Mouse (Mus musculus): Measurements from ENCODE around the gene Has1.
"Not testable (repeated sequence)": the region's sequence is repeated elsewhere in the genome, so short reads cannot be mapped to it uniquely, and the experiment has no call there.

Has1 gene

DNA sequence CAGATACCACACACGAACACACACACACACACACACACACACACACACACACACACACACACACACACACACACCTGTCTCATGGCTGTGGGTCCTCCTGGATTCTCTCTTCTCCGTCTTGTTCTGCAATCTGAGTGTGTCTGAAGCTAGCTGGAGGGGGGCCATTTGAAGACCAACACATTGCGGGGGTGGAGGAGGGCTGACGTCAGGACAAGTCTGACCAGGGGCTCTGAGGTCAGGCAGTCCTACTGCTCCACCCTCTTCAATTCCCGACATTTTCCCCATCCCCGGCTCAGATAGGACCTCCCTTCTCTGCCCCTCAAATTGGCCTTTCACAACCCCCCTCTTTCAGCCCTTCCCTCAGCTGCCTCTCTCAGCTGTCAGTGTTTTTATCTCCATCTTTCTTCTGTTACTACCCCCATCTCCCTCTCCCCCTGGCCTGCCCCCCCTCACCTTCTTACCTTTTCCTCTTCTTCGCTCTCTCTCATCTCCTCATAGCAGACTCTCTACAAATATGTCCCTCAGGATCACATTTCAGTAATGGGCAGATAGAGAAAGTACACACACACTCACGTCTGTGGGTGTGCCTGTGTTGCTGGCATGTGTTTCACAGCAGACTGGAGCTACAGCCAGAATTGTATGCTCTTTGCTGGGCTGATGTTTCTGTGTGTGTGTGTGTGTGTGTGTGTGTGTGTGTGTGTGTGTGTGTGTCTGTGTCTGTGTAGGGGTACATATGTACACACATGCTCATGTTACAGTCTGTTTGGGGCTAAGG is at the start of gene Has1:
Has1 (minus strand) TSS at position 142 of the 775 bp plus-strand sequence.
- DNase-seq: no peak

DNA sequence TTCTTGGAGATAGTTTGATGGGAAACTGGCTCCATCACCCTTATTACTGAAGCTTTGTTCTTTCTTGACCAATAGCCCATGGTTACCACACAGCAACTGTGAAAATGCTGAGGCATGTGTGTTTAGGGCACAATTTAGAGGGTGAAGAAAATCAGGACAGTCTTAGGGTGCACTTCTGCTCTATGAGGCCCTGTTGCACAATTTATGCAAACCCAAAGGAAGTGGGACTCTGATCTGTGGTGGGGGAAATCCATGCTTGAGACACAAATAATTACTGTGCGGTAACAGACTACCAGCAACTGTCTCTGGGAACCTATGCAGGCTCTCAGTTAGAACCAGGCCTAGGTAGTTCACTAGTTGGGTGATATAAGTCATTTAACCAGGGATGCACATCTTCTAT is 45.8 kb upstream of the Has1 start:
- DNase-seq: peak; percentile 91

DNA sequence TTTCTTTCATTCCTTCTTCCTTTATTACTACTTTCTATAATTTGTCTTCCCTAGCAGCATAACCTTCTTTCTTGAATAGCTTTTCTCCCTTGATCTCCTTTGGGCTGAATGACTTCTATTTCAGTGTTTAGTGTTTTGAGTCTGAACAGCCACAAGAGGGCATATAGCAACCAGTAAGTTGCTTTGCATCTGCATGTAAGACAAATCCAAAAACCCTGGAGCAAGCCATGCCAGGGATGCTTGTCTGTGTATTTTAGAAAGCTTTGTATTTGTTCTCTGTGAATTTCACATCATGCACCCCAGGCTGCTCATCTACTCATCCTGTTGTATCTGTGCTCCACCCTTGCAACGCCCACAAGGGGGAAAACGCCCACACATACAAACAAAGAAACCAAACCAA is 44.3 kb upstream of the Has1 start:
- no peak for DNase-seq

DNA sequence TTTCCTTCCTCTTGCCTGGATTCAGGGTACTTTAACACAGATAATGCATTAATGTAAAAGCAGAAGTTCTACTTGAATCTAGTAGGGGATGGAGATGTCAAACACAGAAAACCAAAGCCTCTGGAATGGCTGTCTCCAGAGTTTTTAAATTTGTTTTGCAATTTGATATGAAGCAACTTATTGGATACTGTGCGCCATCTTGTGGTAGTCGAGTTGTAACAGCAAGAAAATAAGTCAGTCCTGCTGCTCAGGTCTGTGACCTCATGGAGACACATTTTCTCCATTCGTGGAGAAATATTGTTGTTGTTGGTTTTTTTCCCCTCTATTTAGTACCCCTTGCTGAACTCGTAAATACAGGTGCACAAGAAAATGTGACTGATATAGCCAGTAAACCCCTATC is 41.0 kb upstream of the Has1 start:
- DNase-seq: no peak

DNA sequence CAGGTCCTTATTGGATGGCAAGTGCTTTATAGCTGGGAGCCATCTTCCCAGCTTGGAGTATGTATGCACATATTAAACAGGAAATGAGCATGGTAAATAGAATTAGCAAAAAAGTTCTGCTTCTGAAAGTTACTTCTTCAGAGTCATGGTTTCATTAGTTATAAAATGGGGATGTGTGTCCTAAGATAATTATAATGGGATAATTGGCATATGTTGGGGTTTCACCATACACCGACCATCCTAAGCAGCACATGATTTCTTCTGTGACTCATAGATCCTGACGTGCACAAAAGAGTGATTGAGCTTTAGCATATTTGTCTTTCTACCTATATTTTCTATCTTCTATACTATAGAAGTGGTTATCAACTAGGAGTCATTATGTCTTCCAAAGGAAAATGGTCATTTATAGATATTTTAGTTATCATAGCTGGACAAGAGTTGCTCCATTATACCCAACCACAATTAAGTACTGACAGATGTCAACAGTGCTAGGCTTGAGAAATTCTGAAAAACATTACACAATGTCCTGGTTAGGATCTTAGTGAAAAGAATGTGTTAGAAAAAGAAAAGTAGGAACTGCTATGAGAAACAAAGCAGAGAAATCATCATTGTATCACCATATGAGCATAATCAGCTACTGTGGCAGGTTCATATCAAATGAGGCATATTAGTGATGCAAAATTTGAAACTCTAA is 34.9 kb upstream of the Has1 start:
- DNase-seq: peak; percentile 15

DNA sequence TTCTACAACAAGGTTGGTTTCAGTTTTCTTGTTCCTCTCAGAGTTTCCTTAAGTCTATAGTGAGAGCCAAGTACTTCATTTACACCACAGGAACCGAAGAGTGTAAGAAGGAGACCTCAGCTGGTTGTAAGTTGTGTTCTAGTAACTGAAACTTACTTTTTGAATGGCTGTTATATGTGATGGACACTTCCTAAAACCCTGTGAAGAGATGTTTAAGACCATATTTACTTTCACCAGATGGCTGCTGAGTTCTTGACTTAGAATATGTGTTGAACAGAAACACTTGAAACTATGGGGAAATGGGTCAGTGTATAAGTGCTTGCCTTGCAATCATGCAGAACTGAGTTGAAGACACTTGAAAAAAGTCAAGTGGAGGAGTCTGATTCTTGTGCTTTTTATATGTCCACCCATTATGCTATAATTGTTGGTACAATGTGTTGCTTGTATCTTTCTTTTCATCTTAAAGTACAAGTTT is 32.8 kb upstream of the Has1 start, which contains the start of the genes Fpr2 and Fpr3:
Fpr2 (plus strand) TSS at position 51 of the 475 bp plus-strand sequence.
Fpr3 (plus strand) TSS at position 79 of the 475 bp plus-strand sequence.
- DNase-seq: peak; percentile 19

DNA sequence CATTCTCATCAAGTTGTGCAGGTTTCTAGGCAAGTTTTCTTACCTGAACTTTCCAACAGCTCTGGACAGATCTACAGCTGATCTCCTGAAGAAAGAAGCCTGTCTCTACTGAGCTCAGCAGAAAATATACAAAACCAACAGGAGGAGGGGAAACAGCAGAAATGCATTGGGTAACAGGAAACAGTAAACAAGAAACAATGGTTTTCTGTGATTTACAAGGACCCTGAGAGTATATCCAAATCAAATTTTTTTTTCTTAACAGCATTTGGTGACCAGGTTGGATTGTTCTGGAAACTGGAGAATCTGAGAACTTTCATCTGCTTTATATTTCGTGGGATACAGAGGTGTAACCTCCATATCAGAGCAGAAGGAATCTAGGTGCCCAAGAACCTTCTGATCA is 28.8 kb upstream of the Has1 start, which contains the start of gene Fpr1:
Fpr1 (minus strand) TSS at position 101 of the 400 bp plus-strand sequence.
- DNase-seq: peak; percentile 15

DNA sequence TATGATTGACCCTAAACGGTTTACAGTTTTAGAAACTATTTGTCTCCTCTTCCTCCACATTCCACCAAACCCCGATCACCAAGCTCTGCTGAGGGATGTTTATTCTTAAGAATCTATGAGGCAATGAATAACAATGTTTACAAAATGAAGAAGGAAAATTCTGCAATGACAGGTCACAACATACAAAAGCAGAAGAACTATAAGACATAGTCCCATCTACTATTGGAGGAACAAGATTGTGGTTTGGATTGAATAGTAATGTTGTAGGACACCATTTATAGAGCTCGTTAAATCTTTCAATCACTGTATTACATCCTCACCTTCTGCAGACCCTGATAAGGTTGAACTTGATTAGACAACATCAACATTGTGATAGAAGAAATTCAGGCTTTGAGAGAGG is 27.7 kb upstream of the Has1 start:
- no peak for DNase-seq

DNA sequence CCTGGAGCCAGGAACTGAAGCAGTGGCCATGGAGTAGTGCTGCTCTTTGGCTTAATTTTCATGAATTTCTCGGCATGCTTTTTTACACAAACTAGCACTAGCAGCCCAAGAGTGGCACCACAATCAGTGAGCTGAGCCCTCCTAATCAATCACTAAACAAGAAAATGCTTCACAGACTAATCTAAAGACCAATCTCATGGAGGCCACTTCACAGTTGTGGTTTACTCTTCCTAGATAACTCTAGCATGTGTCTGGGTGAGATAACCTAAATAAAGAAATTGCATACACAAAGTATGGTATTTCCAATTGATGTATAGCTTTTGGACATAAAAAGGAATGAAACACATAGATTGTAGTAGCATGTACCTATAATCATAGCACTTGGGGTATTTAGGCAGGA is 24.3 kb upstream of the Has1 start:
- no peak for DNase-seq

DNA sequence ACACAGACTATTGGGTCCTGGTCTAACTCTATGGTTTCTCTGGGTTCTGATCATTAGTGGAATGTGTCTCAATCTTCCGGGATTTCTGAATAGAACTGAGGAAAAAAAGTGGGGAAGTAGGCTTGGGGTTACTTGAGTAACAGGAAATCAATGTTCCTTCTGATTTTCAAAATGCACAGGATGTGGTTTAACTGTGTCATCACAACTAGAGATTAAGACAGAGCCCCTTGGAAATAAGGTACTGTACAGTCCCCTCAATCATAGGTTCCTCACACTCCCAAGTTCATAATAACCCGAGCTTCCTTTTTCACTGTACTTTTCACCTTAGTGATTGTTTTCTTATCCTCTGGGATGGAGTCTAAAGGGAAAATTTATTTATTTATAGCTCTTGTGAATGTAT is 16.7 kb upstream of the Has1 start:
- no peak for DNase-seq

DNA sequence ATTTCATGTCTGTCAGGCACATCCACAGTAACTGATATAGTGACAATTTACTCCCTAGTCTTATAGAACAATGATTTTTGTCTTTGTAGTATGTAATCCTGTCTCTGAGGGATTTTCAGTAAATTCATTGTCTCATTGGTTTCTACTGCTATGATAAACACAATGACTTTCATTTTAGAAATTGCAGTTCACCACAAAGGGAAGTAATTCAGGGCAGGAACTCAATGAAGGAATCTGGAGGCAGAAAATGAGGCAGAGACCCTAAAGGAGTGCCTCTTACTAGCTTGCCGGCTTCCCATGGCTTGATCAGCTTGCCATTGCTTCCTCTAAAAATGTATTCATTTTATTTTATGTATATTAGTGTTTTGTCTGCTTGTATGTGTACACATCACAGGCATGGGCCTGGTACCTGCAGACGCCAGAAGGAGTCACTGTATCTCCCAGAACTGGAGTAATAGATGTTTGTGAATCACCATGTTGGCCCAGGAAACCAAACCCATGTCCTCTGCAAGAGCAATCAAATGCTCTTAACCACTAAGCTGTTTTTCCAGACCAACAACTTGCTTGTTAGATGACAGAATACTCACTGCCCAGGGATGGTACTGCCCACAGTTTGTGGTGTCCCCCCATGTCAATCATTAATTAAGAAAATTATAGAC is 16.0 kb upstream of the Has1 start:
- peak; percentile 80 for DNase-seq

DNA sequence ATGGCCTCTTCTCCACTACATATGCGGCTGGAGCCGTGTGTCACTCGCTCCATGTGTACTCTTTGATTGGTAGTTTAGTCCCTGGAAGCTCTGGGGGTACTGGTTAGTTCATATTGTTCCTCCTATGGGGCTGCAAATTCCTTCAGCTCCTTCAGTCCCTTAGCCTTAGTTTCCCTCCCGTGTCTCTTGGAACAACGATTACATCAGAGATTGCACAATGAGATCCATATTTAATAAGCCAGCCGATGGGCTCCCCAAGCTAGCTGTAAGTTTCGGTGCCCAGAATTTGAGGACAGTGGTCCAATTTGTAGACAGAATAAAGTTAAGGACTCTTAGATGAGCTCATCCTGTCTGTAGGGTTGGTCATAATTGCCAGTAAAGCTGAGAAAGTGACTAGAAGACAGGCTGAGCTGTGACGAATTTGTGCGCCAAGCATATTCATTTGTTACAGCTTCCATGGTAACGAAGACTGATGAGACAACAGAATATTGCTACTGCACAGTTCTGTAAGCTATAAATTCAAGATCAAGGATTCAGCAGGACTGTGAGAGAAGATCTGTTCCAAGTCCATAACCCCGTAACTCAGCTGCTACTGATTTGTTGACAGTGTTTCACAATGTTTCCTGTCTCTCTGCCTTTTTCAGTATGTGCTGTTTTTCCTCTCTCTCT is 11.9 kb upstream of the Has1 start:
- peak; percentile 91 for DNase-seq

DNA sequence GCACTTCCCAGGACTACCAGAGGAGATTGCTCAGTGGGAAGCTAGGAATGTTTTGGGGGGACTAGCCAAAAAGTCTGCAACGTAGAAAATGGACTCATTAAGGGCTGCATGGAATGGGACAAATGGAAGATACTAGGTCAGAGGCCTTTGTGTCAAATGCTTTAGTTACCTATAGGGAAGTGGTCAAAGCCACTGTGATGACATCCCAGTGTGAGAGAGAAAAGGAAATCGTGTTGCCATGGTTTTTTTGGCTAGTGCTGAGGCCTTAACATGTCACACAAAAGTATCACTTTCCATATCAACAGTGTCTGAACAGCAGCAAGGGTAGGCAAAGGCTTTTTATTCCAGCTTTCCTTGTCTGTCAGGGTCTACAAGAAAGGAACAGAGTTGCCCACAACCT is 10.2 kb upstream of the Has1 start:
- peak; percentile 82 for DNase-seq

DNA sequence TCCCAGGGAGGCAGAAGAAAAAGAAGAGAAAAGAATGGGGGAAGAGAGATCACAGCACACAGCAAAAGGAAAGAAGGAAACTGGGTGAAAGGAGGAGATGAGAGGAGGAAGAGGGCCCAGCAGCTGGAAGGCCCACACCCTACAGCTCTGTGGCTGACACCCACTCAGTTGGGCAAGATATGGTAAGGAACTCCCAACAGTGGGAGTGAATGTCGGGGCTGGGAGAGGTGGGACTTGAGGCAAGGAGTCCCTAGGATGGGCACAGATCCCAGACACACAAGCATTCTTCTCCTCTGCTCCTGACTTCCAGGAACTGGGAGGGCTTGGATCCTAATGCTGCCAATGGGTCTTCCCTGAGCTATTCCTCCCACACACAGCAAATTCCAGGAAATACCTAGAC is 7.4 kb upstream of the Has1 start:
- peak; percentile 93 for DNase-seq

DNA sequence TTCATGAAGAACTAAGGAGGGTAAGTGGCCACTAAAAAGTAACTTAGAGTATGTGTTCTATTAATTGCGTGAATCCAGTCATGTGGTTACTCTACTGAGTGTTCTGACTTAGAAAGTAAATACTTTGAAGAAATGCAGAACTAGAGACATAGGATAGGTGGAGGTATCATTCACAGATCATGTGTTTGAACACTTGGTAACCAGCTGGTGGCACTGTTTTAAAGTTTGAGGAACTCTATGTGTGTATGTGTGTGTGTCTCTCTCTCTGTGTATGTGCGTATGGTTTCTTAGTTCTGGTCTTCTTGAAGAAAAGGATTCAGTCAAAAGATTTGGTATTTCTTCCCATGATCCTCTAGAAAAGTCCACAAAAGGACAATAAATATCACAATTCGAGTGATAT is 5.1 kb upstream of the Has1 start:
- DNase-seq: peak; percentile 74

DNA sequence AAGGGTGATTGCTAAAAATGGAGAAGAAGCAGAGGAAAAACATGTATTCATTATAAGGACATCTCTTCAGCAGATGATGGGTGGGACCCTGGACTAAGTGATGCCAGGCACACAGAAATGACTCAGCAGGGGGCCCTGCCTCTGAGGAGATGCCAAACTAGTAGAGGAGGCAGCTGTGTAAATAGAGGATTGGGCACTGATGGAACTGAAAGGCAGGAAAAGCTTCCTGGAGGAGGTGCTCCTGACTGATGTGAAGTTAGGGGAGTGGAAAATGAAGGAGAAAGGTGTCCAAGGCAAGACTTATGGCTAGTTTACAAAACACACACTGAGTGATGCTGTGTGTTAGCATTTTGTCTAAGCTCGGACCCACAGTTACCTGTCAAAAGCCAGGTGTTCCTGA is 2.4 kb upstream of the Has1 start:
- DNase-seq: peak; percentile 80

DNA sequence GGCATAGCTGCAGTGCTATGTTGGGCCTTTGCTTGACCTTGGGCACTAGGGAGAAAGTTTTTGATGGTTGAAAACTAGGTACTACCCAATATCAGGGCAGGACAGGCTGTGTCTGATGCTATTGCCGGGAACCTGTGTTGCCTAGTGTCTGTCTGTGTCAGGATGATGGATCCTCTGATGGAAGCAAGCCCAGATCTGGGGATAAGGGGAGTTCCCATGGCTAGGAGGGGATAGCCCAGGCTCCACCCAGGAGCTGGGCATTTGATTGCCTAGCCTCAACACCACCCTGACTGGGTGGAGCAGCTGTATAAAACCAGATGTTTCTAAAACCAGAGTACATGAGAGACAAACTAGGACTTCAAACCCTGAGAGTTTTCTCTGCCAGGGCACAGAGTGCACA is 1.6 kb upstream of the Has1 start:
- peak; percentile 87 for DNase-seq

DNA sequence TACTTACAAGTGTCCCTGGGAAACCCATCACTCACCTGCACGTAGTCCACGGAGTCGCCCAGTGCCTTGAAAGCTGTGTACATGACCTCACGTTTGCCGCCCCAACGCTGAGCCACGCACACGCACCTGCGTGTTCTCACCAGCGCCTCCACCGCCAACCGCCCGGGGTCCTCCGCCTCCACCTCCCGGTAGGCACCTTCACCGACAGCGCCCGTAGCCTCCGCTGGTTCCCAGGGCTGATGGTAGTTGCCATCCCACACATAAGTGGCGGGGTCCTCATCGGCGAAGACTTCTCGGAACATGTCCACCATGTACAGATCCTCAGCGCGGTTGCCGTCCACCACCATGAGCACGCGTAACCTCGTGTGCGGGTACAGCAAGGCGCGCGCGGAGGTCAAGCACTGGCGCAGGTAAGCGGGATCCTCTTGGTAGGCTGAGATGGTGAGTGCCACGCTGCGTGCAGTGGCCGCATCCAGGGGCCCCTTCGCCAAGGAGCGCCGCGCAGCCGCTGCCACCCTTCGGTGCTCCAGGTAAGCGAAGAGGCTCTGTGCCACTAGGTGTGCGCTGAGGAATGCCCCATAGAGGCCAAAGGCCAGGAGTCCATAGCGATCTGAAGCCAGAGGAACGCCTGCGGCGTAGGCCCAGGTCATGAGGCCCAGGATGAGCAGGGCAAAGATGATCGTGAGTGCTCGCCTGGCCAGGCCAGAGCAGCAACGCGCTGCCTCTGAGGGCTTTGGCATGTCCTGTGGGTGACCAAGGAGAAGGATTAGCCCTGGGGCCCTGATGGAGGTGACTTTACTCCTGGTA is 4.9 kb downstream of the Has1 start:
- DNase-seq: no peak

DNA sequence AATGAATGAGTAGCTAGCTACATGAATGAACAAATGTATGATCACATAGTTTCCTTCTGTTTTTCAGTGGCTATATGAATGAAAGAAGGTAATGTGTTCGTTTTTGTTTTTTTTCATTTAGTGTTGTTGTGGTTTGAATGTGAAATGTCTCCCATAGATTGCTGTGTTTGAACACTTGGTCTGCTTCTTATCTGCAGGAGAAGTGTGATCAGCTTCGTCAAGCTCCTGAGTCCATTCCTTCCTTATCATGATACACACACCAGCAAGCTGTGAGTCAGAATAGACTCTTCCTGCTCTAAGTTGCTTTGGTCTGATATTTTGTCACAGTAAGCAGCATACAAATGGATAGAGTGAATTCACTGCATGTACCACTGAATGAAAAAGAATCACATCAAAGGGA is 6.0 kb downstream of the Has1 start:
- DNase-seq: no peak

DNA sequence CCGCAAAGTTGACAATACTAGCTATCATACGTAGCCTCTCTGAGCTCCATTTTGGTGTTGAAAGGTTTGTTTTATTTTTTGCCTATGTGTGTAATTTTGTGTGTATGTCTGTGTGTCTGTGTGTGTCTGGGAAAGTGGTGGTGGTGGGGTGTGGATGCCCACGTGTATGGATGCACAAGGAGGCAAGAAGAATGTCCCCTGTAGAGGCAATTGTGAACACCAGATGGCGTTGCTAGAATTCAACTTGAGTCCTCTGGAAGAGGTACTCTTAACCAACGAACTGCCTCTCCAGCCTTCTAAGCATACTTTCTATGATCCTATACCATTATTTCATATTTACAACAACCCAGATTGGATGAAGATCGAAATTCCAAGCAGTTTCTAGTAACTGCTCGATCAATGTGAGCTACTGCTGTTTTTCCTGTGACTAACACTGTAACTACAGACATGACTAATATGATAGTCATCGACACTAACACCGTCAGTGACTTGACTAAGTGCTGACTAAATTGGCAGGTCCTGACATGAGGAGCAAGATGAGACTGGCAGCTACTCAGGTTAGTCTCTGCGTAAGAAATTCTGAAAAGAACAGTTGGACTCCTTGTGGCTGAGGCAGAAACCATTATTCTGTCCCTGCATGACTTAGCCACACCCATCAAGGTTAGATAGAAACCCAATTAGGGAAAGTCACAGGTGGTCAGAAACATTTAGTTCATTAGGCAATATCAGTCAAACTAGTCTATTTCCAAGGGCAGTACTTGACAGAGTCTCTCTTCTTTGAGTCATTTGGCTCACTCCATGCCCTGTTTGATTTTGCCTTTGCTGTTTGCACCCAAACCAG is 9.6 kb downstream of the Has1 start:
- no peak for DNase-seq

DNA sequence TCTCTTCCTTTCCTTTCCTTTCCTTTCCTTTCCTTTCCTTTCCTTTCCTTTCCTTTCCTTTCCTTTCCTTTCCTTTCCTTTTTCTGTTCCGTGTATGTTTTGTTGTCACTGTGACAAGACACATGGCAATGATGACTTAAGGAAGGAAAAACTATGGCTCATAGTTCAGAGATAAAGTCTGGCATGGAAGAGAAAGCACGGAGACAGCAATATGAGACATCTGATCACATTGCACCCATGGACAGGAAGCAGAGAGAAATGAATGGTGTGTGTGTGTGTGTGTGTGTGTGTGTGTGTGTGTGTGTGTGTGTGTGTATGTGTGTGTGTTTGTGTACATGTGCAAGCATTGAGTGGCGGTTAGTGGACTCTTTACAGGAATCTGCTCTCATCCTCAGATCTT is 10.4 kb downstream of the Has1 start:
- not testable (repeated sequence) for DNase-seq

Measured in heart, adult 11 months (tissue).